Mouse (Mus musculus) large intestine, adult 2 months (tissue): ENCODE results near the gene Gm16485. TPM values are rescaled to one million over a fixed set of nuclear protein-coding genes. Genes with fewer than 3 reads are reported as not detected.

Experiments used
- DNase-seq: peaks from one replicate; pipeline ENCODE4 v3.0.0-alpha.2; 2012; ENCODE audit warnings: low read depth, low spot score
- WGBS: fragments of 180-500 bp; shearing (Covaris S2); methylation state at CpG from one replicate; pipeline ENCODE4 v1.1.7; 2018; 5-methylcytosine and 5-hydroxymethylcytosine counted together
- polyA plus RNA-seq: library from polyadenylated mRNA; depleted of rRNA; stranded (reverse); fragments of >200 nt; gene quantifications from 2 replicates; pipeline ENCODE4 v1.2.3, GENCODE M21; 2012; rRNA removed

Gene Gm16485
- 0.01 TPM in 1 of 2 replicates, not detected in the other for polyA plus RNA-seq

DNA sequence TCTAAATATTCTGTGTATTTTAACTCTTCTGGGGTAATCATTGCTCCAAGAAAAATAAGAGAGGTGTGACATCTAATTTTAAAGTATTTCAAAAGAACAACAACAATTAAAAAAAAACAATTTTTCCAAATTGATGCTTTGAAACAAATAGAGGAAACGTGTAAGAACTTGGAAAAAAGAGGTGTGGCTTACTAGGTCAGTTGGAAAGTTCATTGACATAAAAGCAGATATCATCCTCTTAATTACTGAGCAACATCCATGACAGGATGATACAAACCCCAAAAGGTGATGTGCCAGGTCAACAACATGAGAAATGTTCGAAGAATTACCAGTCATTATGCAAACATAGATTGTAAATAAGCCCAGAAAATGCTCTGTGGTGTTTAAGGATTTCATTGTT is at the start of gene Gm16485:
Gm16485 (plus strand) TSS at position 301 of the 400 bp plus-strand sequence.
- no peak for DNase-seq
- WGBS, result 52% methylated on average over 2 of the region's 2 CpGs

DNA sequence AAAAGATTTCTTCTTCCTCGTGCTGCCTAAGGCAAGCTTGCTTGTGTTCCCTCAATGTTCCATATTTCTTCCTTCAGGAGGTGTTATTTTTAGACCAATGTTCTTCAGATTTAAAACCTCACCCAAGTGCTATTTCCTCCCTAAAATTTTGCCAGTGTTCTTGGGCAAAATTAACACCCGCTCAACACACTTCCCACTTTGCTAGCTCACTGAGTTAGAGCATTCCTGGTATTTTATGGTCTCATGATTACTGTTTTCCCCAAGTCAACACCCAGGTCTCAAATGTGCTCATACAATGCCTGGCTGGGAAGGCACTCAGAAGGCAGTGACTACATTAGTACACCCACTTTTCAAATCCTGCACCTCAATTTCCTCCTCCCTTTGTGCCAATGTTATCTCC is 44.0 kb upstream of the Gm16485 start:
- 80% methylated on average over 2 of the region's 2 CpGs for WGBS
- no peak for DNase-seq

DNA sequence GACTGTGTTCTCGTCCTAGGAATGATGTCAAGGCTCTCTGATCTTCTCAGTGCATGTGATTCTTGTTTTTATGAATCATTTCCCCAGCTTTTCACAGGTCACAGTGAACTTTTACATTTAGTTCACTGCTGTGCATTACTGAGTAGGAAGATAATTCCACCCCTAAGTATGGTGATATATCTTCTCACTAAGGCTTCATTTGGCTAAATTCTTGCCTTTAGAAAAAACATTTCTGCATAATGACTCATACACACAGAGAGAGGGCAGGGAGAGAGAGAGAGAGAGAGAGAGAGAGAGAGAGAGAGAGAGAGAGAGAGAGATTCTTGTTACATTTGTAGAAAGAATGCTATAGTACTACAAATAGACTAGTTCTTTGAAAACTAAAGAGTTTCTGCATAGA is 33.8 kb upstream of the Gm16485 start:
- WGBS, result 18% methylated on average over 1 of the region's 1 CpGs
- DNase-seq, result no peak

DNA sequence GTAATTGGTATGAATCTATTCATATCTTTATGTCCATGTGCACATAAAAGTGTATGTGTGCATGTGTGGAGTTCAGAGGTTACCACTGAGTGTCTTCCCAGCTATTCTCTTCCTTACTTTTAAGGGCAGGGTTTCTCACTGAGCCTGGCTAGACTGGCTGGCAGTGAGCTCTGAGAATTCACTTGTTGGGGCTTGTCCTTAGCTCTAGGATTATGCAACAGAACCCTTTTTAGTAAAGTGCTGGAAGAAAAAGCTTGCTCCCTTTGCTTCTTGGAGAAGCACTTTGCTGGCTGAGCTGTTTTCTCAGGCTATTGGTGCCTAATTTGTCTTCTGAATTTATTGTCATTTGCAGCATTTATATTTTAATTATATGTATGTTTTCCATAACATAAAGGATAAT is 18.3 kb upstream of the Gm16485 start:
- no peak for DNase-seq

DNA sequence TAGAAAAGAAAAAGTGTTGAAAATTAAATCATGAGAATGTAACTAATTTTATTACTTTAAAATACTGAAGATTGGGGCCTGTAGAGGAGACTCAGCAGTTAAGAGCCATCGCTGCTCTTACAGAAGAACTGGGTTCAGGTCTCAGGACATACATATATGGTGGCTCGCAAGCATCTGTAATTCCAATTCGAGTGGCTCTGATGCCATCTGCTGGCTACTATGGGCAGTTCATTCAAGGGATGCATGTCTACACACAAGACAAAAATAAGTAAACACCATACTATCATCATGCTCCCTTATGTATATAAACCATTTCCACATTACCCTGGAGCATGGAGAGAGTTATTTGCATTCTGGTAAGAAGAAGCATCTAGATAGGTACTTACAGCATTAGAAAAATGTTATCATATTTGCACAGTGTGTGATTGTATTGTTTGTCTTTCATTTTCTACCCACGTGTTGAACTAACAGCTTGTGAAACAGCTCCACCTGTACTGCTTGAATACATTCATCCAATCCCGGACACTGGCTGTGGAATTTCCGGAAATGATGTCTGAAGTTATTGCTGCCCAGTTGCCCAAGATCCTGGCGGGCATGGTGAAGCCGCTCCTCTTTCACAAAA is 7.0 kb upstream of the Gm16485 start:
- WGBS, result 53% methylated on average over 8 of the region's 8 CpGs
- DNase-seq, result no peak

DNA sequence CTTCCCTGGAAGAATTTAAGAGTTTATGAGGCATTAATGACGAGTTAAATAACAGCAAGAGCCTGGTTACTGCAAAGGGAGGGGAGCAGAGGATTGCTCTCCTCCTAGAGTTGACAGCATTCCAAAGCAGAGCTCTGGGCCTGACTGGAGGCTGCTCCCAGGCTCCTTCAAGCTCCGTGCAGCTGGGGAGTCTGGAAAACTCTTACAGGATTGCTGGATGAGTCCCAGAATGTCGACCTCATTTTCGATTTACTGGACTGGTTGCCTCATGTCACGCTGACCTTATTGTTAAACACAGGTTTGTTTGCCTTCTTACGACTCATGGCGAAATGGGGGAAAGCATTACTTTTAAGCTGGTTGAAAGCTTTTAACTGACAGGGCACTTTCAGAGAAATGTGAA is 1.4 kb upstream of the Gm16485 start:
- no peak for DNase-seq
- 16% methylated on average over 7 of the region's 7 CpGs for WGBS

DNA sequence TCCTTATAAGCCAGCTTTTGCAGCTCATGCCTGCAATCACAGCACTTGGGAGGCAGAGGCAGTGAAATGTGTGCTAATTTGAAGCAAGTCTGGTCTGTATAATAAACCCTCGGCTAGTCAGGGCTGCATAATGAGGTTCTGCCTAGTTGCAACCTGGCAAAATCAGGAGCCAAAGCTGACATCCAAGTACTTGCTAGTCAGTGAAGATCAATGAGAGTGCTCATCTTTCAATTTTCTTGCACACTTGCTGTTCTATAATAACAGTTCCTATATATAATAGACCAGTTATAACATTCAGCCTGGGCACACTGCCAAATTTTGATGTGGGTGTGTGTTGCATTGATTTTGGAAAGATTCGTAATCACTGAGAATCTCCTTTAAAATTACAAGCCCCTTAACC is 6.2 kb downstream of the Gm16485 start:
- DNase-seq, result no peak
- WGBS, result 28% methylated on average over 2 of the region's 2 CpGs

DNA sequence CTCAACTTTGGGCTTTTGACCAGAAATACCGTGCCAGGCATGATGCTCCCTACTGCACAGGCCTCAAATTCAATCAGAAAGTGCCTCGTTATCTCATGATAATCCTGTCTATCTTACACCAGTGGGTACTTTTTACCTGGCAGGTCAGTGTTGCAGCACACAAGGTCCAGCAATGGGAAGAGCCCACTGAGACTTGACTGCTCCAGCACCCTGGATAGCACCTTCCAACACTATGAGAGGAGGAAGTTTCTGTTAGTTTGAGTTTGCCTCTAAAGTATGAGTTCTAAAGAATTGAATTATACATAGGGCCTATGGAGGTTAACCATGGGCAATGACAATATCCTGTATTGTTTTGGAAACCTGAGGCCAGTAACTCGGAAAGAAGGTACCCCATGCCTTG is 10.7 kb downstream of the Gm16485 start:
- DNase-seq, result no peak

DNA sequence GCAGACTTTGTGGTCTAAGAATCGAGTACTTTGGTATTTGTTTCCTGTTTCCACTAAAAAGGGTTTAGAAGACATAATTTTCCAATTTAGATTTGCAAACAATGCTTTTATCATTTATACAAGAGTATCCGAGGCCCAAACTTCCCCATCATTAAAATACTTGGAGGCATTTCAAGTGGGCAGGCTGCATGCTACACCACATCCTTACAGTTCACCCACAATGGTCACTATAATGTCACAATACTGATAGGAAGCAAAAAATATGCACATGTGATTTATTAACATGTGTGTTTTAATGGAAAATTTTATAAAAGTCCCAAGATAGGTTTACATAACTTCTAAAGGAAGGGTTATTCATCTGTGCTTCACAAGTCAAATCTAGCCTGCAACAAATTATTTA is 24.9 kb downstream of the Gm16485 start:
- DNase-seq, result no peak
- WGBS, result 59% methylated on average over 2 of the region's 2 CpGs

More for the DNA sequence above, 10.7 kb downstream of the Gm16485 start:
- WGBS, result 71% methylated on average over 3 of the region's 3 CpGs

DNA sequence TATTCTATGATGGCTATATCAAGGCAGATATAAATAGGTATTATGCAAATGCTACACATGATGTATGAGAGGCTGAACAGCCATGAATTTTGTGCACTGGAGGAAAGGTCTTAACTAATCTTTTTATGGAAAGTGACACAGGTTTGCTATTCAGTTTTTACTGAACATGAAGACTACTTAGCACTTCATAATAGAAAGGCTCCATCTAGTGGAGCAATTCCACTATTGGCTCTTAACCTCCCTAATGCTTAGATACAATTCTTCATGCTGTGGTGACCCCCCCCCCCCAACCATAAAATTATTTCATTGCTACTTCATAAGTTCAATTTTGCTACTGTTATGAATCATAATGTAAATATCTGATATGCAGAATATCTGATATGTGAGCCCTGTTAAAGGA is 29.6 kb downstream of the Gm16485 start:
- no peak for DNase-seq

DNA sequence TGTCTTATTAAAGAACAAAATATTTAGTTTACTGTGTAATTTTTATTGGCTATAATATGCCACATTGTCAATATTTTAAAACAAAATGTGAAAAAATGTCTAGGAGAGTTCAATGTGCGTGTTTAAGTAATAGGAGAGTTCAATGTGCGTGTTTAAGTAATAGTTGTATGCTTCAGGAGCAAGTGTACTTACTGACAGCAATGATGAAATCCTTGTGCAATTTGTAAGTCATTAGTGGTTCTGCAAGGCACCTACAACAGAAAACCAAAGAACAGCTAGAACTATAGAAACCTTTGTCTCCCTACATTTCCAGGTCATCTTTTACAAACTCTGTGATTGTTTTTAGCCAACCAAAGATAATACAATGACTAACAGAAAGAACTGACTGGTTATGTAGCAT is 43.5 kb downstream of the Gm16485 start:
- WGBS, result 92% methylated on average over 2 of the region's 2 CpGs
- DNase-seq, result no peak

Other genes with a start within 250 kb of the Gm16485 start
- gene Pgr, start 72.0 kb upstream of the Gm16485 start, polyA plus RNA-seq, result 0.06 and 0.10 TPM in 2 replicates